Mouse (Mus musculus) olfactory bulb, adult 2 months (tissue): Measurements from ENCODE around the gene Dnajc4. TPM values are rescaled to one million over a fixed set of nuclear protein-coding genes. Genes with fewer than 3 reads are reported as not detected.

Experiments
- H3K27ac ChIP-seq: fragments of 200-500 bp; 2 replicates; pipeline ENCODE4 v1.5.1; 2012; ENCODE audit warnings: low read depth, low read length; ENCODE audit not compliant: insufficient read depth
- H3K4me1 ChIP-seq: fragments of 200-500 bp; 2 replicates; pipeline ENCODE4 v1.6.1; 2012; ENCODE audit warnings: low read length; ENCODE audit not compliant: control insufficient read depth, insufficient read depth
- H3K4me3 ChIP-seq: fragments of 200-500 bp; 2 replicates; pipeline ENCODE4 v1.5.1; 2012; ENCODE audit warnings: mild to moderate bottlenecking, low read depth, low read length, moderate library complexity; ENCODE audit not compliant: insufficient read depth
- CTCF ChIP-seq: fragments of 200-500 bp; IDR thresholded peaks from 2 replicates; pipeline ENCODE4 v1.5.1; 2012; ENCODE audit warnings: low read depth, mild to moderate bottlenecking, low read length, moderate library complexity; ENCODE audit not compliant: insufficient read depth
- POLR2A ChIP-seq: fragments of 200-500 bp; IDR thresholded peaks from 2 replicates; pipeline ENCODE4 v1.6.1; 2012; ENCODE audit warnings: mild to moderate bottlenecking, low read depth, low read length, moderate library complexity; ENCODE audit not compliant: insufficient read depth
- WGBS: fragments of 180-500 bp; shearing (Covaris S2); methylation state at CpG from one replicate; pipeline ENCODE4 v1.1.7; 2018; 5-methylcytosine and 5-hydroxymethylcytosine counted together
- polyA plus RNA-seq: library from polyadenylated mRNA; stranded (reverse); fragments of >200 nt; gene quantifications from 2 replicates; pipeline ENCODE4 v1.2.4, GENCODE M21; 2012; ENCODE audit warnings: low replicate concordance; ENCODE audit not compliant: missing spikeins, insufficient read depth, insufficient read length

The Dnajc4 gene
- polyA plus RNA-seq, 1 experiment: not detected

- Histone ChIP-seq H3K4me1 (peaks cover 10% of the 10 kb centered on the region), H3K27ac (peak overlapping the region; percentile 76), H3K4me3 (peak overlapping the region; percentile 62)
- TF ChIP-seq POLR2A: no peak; the same call in 1 of the 2 replicates
- WGBS: 3% methylated on average over 31 of the region's 31 CpGs
Observed at GRCm38 (mm10) chr19:6951994-6952711, 40.2 kb downstream of the Dnajc4 start.

- Histone ChIP-seq H3K27ac (peak overlapping the region; percentile 91), H3K4me3 (peak overlapping the region; percentile 62), H3K4me1 (peaks cover 10% of the 10 kb centered on the region)
- no peak for TF ChIP-seq CTCF
- peak; percentile 33; the same call in 1 of the 2 replicates for TF ChIP-seq POLR2A
- under 1% methylated on average over 35 of the region's 35 CpGs for WGBS
Observed at GRCm38 (mm10) chr19:6951381-6951968, 40.9 kb downstream of the Dnajc4 start.

GRCm38 (mm10) chr19:6950613-6951153, 41.7 kb downstream of the Dnajc4 start:
- peak overlapping the region; percentile 62 for H3K4me3 ChIP-seq
- WGBS: 0% methylated on average over 28 of the region's 28 CpGs
- no peak; the same call in 1 of the 2 replicates for TF ChIP-seq POLR2A
- TF ChIP-seq CTCF: no peak
- peaks cover 10% of the 10 kb centered on the region for H3K4me1 ChIP-seq
- H3K27ac ChIP-seq: peak overlapping the region; percentile 91

GRCm38 (mm10) chr19:6949951-6950350, 42.4 kb downstream of the Dnajc4 start:
- Histone ChIP-seq H3K27ac (no peak overlapping the region), H3K4me3 (no peak overlapping the region), H3K4me1 (peaks cover 10% of the 10 kb centered on the region)
- TF ChIP-seq CTCF (no peak), POLR2A (no peak)
- 54% methylated on average over 5 of the region's 5 CpGs for WGBS

- peaks cover 10% of the 10 kb centered on the region for H3K4me1 ChIP-seq
- H3K27ac ChIP-seq: no peak overlapping the region
- no peak for TF ChIP-seq POLR2A
- H3K4me3 ChIP-seq: no peak overlapping the region
- 90% methylated on average over 5 of the region's 5 CpGs for WGBS
Observed at GRCm38 (mm10) chr19:6949532-6949931, 42.8 kb downstream of the Dnajc4 start.

- Histone ChIP-seq H3K27ac (no peak overlapping the region), H3K4me1 (peaks cover 10% of the 10 kb centered on the region), H3K4me3 (no peak overlapping the region)
- 69% methylated on average over 4 of the region's 4 CpGs for WGBS
- TF ChIP-seq CTCF: no peak
- TF ChIP-seq POLR2A: no peak
Observed at GRCm38 (mm10) chr19:6948186-6948585, 44.2 kb downstream of the Dnajc4 start.

GRCm38 (mm10) chr19:6947742-6948141, 44.6 kb downstream of the Dnajc4 start:
- Histone ChIP-seq H3K27ac (no peak overlapping the region), H3K4me1 (peaks cover 10% of the 10 kb centered on the region), H3K4me3 (no peak overlapping the region)
- TF ChIP-seq POLR2A (no peak), CTCF (no peak)
- 70% methylated on average over 4 of the region's 4 CpGs for WGBS

GRCm38 (mm10) chr19:6943709-6944108, 48.7 kb downstream of the Dnajc4 start:
- TF ChIP-seq CTCF (no peak), POLR2A (no peak)
- H3K4me1 ChIP-seq: peaks cover 23% of the 10 kb centered on the region
- no peak overlapping the region for H3K4me3 ChIP-seq
- WGBS: 91% methylated on average over 6 of the region's 6 CpGs
- H3K27ac ChIP-seq: no peak overlapping the region

- TF ChIP-seq POLR2A: no peak
- TF ChIP-seq CTCF: no peak
- Histone ChIP-seq H3K27ac (peak overlapping the region; percentile 29; the same call in 1 of the 2 replicates), H3K4me1 (peaks cover 27% of the 10 kb centered on the region), H3K4me3 (peak overlapping the region; percentile 87)
- 21% methylated on average over 5 of the region's 5 CpGs for WGBS
Observed at GRCm38 (mm10) chr19:6942764-6943163, 49.6 kb downstream of the Dnajc4 start.
